Mouse (Mus musculus) left cerebral cortex, adult 11 months (tissue): ENCODE measurements at regions not wholly inside any gene's neighbourhood (a gene's known extent, or its start where the extent isn't known, plus 50 kb on each side); places are given as distances from the start of the nearest gene placed in this dataset.
"Not testable (repeated sequence)": the region's sequence is repeated elsewhere in the genome, so short reads cannot be mapped to it uniquely, and the experiment has no call there.

ENCODE experiments used
- DNase-seq: peaks from one replicate; pipeline ENCODE4 v3.0.0; 2022; ENCODE audit warnings: low spot score

DNA sequence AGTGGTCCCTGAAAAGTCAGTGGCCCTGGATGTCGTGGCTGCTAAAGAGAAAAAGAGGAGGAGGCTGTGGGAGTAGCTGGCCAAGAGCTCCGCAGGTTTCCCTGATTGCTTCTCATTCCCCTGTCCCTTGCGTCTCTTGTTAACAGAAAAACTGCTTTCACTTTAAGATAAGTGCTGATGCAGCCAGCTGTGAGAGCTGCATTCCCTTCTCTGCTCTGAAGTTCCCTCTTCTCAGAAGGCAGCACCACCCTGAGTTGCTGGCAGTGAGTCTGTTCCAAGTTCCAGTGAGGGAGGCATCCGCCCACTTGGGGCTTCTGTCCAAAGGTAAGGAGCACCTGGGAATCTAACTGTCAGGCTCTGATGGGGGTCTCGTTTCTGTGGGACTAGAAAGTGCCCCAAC is 63.5 kb downstream of the Olfr693 start:
- DNase-seq = not testable (repeated sequence)

DNA sequence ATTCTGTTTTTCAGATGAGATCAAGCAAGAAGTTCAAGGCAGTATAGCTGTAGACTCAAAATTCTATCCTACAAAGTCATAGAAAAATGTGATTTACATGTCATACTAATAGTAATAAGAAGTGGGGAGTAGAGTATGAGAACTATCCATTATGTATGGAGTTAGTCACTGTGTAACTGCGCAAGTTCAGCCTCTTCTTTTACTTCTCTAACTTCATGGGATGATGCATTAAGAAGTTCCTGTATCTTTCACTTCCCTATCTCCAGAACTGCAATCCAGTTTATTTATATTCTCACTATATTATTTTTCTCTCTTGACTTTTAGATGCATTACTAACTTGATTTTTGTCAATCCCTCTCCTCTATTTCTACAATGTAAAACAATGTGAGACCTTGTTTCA is 67.7 kb downstream of the Olfr693 start:
- DNase-seq = no peak

DNA sequence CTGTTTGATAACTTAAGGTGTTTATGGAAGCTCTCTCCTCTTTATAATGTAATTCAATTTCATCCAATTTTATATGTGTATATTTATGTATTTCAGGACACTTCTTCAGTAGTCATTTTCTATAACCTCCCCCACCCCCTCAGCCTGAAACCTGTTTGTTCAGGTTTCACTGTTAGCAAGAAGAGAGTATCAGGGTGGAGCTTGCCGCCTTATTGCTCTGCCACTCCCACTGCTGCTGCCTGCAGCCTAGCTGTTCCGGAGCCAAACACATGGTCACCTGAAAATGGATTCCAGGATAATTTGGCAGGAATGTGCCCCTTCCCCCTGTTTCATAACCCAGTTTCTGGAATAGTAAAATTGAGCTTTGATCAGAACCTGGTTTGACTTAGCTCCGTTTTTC is 100.0 kb downstream of the Olfr693 start:
- no peak for DNase-seq

DNA sequence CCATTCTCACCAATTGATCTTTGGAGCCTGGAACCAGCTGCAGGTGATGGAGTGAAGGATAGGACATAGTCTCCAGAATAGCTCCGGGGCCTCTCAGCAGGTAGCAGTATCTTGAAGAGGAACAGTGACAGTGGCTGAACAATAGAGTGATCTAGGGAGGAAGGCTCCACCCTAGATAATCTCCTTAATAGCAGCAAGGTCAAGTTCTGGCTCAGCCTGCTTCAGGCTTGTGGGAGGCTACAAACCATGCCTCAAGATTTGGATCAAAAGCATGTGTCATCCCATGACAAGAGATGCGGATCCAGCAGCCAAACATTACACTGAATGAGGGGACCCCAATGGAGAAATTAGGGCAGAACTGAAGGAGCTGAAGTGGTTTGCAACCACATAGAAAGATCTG is 112.1 kb downstream of the Olfr693 start:
- not testable (repeated sequence) for DNase-seq

DNA sequence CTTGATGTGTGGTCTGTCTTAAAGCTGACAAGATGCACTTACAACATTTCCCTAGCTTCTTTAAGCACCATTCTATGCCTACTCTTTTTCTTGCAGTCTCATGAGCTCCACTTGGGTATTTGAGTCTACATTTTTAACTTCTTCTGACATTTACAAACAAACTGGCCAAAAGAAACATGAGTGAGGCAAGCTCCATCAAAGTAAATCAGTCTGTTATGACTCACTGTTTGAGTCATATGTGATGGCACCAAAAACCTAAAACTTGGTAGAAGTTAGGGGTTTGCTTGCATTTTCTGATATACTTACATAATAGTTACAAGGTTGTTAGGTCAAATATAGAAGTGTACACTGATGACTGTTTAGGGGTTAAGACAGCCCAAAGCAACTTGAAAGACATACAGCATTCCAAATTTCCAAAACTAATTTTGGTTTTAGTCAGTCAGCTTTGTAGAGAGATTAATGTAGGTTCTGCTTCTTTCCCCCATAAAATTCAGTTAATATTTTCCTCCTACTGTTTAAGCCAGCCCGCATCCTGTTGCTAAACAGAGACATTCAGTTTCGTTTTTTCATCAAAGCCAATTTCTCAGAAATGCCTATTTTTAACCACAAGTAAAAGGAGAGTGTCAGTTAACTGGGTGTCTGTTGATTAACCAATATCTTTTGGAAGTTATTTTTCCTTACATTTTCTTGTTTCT is 129.4 kb downstream of the Olfr693 start:
- DNase-seq = no peak

DNA sequence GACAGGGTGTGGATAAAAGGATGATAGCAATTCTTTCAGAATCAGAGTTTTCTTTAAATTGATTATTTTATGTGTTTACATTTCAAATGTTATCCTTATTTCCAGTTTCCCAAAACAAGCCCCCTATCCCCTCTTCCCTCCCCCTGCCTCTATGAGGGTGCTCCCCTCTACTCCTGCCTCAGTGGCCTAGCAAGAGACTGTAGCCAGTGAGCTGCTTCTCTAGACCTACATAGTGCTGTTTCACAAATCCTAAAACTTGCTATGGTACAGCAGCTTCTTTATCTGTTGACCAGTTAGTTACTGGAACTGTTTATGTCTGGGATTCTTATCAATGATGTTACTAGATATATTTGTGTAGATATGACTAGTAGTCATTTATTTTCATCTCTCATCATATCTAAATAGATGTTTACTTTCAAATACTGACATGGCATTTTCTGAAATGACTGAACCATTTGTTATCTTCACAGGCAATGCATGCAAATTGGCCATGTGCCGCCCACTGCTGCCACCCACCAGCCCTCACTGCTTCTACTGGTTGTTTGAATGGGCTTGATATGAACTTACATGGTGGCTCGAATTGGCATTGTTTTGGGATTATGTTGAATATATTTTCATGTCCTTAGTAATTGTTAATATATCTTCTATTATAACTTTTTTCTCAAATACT is 150.8 kb downstream of the Olfr693 start:
- not testable (repeated sequence) for DNase-seq

DNA sequence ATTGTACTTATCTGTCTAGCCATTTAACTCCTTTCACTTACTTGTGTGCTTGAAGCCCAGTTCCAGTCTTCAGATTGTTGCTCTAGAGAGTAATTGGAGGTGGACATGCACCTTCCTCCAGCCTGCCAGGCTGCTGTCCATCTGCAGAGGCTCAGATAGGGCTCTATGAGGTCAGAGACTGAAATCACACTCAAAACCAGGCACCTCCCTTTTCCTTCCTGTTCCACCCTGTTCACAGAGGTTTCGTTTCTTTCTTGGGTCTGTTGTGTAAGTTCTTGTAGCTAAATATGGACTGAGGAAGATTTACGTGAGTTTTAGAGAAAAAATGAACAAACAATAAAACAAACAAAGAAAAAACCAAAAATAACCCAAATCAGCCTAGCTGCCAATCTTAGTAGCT is 151.4 kb downstream of the Olfr693 start:
- DNase-seq = peak; percentile 0

DNA sequence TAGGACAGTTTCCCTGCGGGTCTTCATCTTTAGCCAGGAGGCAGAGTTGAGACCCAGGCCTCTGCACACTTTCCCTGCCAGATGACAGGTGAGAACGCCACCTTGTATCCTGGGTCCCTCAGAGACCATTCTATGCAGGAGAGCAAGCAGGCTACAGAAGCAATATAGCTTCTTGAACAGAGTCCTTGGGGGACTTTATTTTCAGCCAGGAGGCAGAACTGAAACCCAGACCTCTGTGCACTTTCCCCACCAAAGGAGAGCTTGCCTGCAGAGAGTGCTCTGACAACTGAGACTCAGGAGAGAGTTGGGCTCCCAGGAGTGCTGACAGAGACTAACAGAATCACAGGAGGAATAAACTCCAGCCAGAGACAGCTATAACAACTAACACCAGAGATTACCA is 185.5 kb downstream of the Olfr693 start:
- no peak for DNase-seq
